Mouse (Mus musculus) liver, embryonic 14.5 days (tissue): ENCODE results near the gene Itpripl1. TPM values are rescaled to one million over a fixed set of nuclear protein-coding genes. Genes with fewer than 3 reads are reported as not detected.
"Not testable (repeated sequence)": the region's sequence is repeated elsewhere in the genome, so short reads cannot be mapped to it uniquely, and the experiment has no call there.

ENCODE experiments used
- ATAC-seq: fragments of 200-750 bp; cut with Nextera tagmentation; 2 replicates; pipeline ENCODE4 v1.8.0; 2017; ENCODE audit warnings: moderate number of reproducible peaks, mild to moderate bottlenecking, moderate library complexity; ENCODE audit not compliant: insufficient read depth
- DNase-seq, 3 experiments: peaks; one replicate each; pipeline ENCODE4 v3.0.0-alpha.2; 2012 to 2013; ENCODE audit warnings: low read depth in 3 of 3, low spot score in 3 of 3
- H3K27ac ChIP-seq: fragments of 300-500 bp; sonication (generic); 2 replicates; pipeline ENCODE4 v1.5.1; 2014; ENCODE audit warnings: moderate library complexity, mild to moderate bottlenecking, control low read depth, inconsistent platforms
- H3K27me3 ChIP-seq: fragments of 300-500 bp; sonication (generic); 2 replicates; pipeline ENCODE4 v1.6.1; 2014; ENCODE audit warnings: mild to moderate bottlenecking, low read length, moderate library complexity; ENCODE audit not compliant: control insufficient read depth, insufficient read depth
- H3K36me3 ChIP-seq: fragments of 300-500 bp; sonication (generic); replicated peaks from 2 replicates; pipeline ENCODE4 v1.6.1; 2014; ENCODE audit warnings: low read depth; ENCODE audit not compliant: control insufficient read depth, insufficient read depth
- H3K4me1 ChIP-seq, 2 experiments: fragments of 200-500 bp in 1 of 2; fragments of 300-500 bp in 1 of 2; sonication (generic) in 1 of 2; replicated peaks; 2 replicates each; pipeline ENCODE4 v1.6.1; 2012 to 2014; ENCODE audit warnings: antibody characterized with exemption in 1 of 2, inconsistent platforms in 1 of 2, low read length in 1 of 2; ENCODE audit not compliant: control insufficient read depth in 2 of 2, insufficient read depth in 2 of 2
- H3K4me2 ChIP-seq: fragments of 300-500 bp; sonication (generic); 2 replicates; pipeline ENCODE4 v1.6.1; 2014; ENCODE audit warnings: low read depth, mild to moderate bottlenecking, control low read depth, moderate library complexity
- H3K4me3 ChIP-seq, 2 experiments: fragments of 200-500 bp in 1 of 2; fragments of 300-500 bp in 1 of 2; sonication (generic) in 1 of 2; 2 replicates each; pipeline ENCODE4 v1.5.1; 2012 to 2014; ENCODE audit warnings: low read depth in 2 of 2, low read length in 2 of 2, mild to moderate bottlenecking in 2 of 2, control low read depth in 1 of 2, inconsistent platforms in 1 of 2, moderate library complexity in 1 of 2; ENCODE audit not compliant: insufficient read depth in 1 of 2
- H3K9ac ChIP-seq: fragments of 300-500 bp; sonication (generic); replicated peaks from 2 replicates; pipeline ENCODE4 v1.6.1; 2014; ENCODE audit warnings: mild to moderate bottlenecking, control low read depth, moderate library complexity
- H3K9me3 ChIP-seq: fragments of 300-500 bp; sonication (generic); 2 replicates; pipeline ENCODE4 v1.6.1; 2016; ENCODE audit warnings: low read length, mixed read lengths; ENCODE audit not compliant: control insufficient read depth
- CTCF ChIP-seq: IDR thresholded peaks from 2 replicates; pipeline ENCODE4 v1.5.1; 2016; ENCODE audit warnings: antibody characterized with exemption, low read depth, control low read depth
- EP300 ChIP-seq: IDR thresholded peaks from 2 replicates; pipeline ENCODE4 v1.6.1; 2016; ENCODE audit warnings: antibody characterized with exemption, low read depth
- WGBS: fragments of 180-500 bp; shearing (Covaris S2); extraction: QIAGEN DNeasy Blood & Tissue Kit; methylation state at CpG from one replicate; pipeline ENCODE4 v1.1.7; 2014; ENCODE audit not compliant: insufficient replicate concordance; 5-methylcytosine and 5-hydroxymethylcytosine counted together
- polyA plus RNA-seq, 2 experiments: library from polyadenylated mRNA; depleted of rRNA in 1 of 2; stranded (reverse) in 1 of 2; unstranded in 1 of 2; fragments of >200 nt; fragmentation: Nextera tagmentation in 1 of 2; extraction: Ambion mirVana in 1 of 2; gene quantifications; 2 replicates each; pipeline versions ENCODE4 v1.2.1 to v1.2.3; 2012 to 2014

Gene Itpripl1
- polyA plus RNA-seq (2012; rRNA removed): 7.3 and 8.0 TPM in 2 replicates
- 17.7 and 19.9 TPM in 2 replicates for polyA plus RNA-seq (2014; fragmentation: Nextera tagmentation; extraction: Ambion mirVana)

- peak; percentile 79 to 83 (median 81) for DNase-seq
- H3K9me3 ChIP-seq: no peaks in the 10 kb centered on the region
- H3K36me3 ChIP-seq: peaks cover 23% of the 10 kb centered on the region
- peak within 1 kb of the TSS; percentile 27 for H3K27ac ChIP-seq
- peak within 1 kb of the TSS; percentile 85 for H3K9ac ChIP-seq
- whole genome bisulfite sequencing: 4% methylated on average over 31 of the region's 31 CpGs
- TF ChIP-seq EP300 (no peak), CTCF (no peak)
- H3K4me1 ChIP-seq: peaks cover 32 to 38% of the 10 kb centered on the region in 2 experiments
- peak within 1 kb of the TSS; percentile 76 to 92 for H3K4me3 ChIP-seq
- H3K4me2 ChIP-seq: peak within 1 kb of the TSS; percentile 94
- ATAC-seq: peak; percentile 98
- no peaks in the 10 kb centered on the region for H3K27me3 ChIP-seq
These were observed at the start of gene Itpripl1 for GRCm38 (mm10) chr2:127143158-127144063. TSS of gene Itpripl1 (minus strand) at chr2:127143442.

- Histone ChIP-seq H3K4me3 (no peak overlapping the region), H3K4me2 (no peak overlapping the region), H3K4me1 (no peaks in the 10 kb centered on the region), H3K9ac (no peak overlapping the region), H3K27ac (no peak overlapping the region), H3K9me3 (no peaks in the 10 kb centered on the region), H3K36me3 (no peaks in the 10 kb centered on the region), H3K27me3 (no peaks in the 10 kb centered on the region; the same call in 1 of the 2 replicates)
- ATAC-seq (no peak), DNase-seq (no peak)
- TF ChIP-seq EP300 (no peak), CTCF (no peak)
These were observed 46.3 kb upstream of the Itpripl1 start for GRCm38 (mm10) chr2:127189574-127189973.

GRCm38 (mm10) chr2:127182598-127183381 is 39.5 kb upstream of the Itpripl1 start:
- H3K9ac ChIP-seq: peak overlapping the region; percentile 84
- WGBS: 4% methylated on average over 17 of the region's 17 CpGs
- H3K4me3 ChIP-seq: peak overlapping the region; percentile 67 to 70
- ATAC-seq: peak; percentile 99
- H3K9me3 ChIP-seq: no peaks in the 10 kb centered on the region
- peaks cover 3% of the 10 kb centered on the region in 2 experiments; a peak in 2 of 4 replicates for H3K4me1 ChIP-seq
- peak overlapping the region; percentile 61 for H3K27ac ChIP-seq
- peak overlapping the region; percentile 78 for H3K4me2 ChIP-seq
- DNase-seq: peak; percentile 82 to 85 (median 82)
- H3K36me3 ChIP-seq: no peaks in the 10 kb centered on the region
- no peak for TF ChIP-seq EP300
- H3K27me3 ChIP-seq: no peaks in the 10 kb centered on the region; the same call in 1 of the 2 replicates

- H3K4me2 ChIP-seq, DNase-seq, H3K4me3 ChIP-seq, H3K9ac ChIP-seq, H3K27ac ChIP-seq, H3K27me3 ChIP-seq, H3K4me1 ChIP-seq, ATAC-seq, H3K9me3 ChIP-seq, H3K36me3 ChIP-seq: not testable (repeated sequence)
- peak; percentile 26; the same call in 1 of the 2 replicates for TF ChIP-seq CTCF
- WGBS: 8% methylated on average over 1 of the region's 1 CpGs
These were observed 23.0 kb upstream of the Itpripl1 start for GRCm38 (mm10) chr2:127166261-127166660.

GRCm38 (mm10) chr2:127165675-127166074 is 22.4 kb upstream of the Itpripl1 start:
- ATAC-seq (no peak), DNase-seq (no peak)
- Histone ChIP-seq H3K27ac (no peak overlapping the region), H3K9ac (no peak overlapping the region), H3K4me1 (no peaks in the 10 kb centered on the region), H3K4me3 (no peak overlapping the region), H3K4me2 (no peak overlapping the region), H3K27me3 (no peaks in the 10 kb centered on the region; the same call in 1 of the 2 replicates), H3K9me3 (no peaks in the 10 kb centered on the region), H3K36me3 (no peaks in the 10 kb centered on the region)
- 33% methylated on average over 4 of the region's 4 CpGs for WGBS
- TF ChIP-seq EP300 (no peak), CTCF (no peak)
